In genomic region chr16:94059820-94060219, GRCm38 (mm10) we compare ENCODE assay signal across 17 mouse cellular contexts. TPM values are rescaled to one million over a fixed set of nuclear protein-coding genes. Genes with fewer than 3 reads are reported as not detected.
DNase-seq lines count a peak whose midpoint lies in the region; ATAC-seq and TF ChIP-seq lines count a peak whose summit lies in the region.
"Had no signal": no experiment of that assay in that cellular context is flagged by ENCODE, and none has a peak within 500 bp of the region (broad histone marks: within the 10 kb centered on the region; RNA-seq: fewer than 3 reads in every experiment).

No protein-coding gene starts in this region.

- no peaks in the 10 kb centered on the region; the same call in 1 of the 2 replicates for H3K9me3 ChIP-seq in heart, postnatal 0 days (replicated peaks; ENCODE audit: control insufficient read depth, low read length)
- H3K9me3 ChIP-seq in E14TG2a.4 (ENCODE audit: low read length), result no peaks in the 10 kb centered on the region
- peaks cover 4% of the 10 kb centered on the region; the same call in 1 of the 2 replicates for H3K9me3 ChIP-seq in embryonic facial prominence, embryonic 14.5 days (ENCODE audit: control insufficient read depth, low read length)
- no peaks in the 10 kb centered on the region for H3K9me3 ChIP-seq in midbrain, embryonic 15.5 days
- H3K9me3 ChIP-seq: midbrain, embryonic 12.5 days had no signal

- H3K36me3 ChIP-seq in heart, postnatal 0 days (replicated peaks; ENCODE audit: control insufficient read depth, insufficient read depth, low read length), result no peaks in the 10 kb centered on the region
- H3K36me3 ChIP-seq in E14TG2a.4 (ENCODE audit: insufficient read depth, low read length), result no peaks in the 10 kb centered on the region
- no peaks in the 10 kb centered on the region for H3K36me3 ChIP-seq in embryonic facial prominence, embryonic 14.5 days (ENCODE audit: control insufficient read depth, insufficient read depth, low read length)
- H3K36me3 ChIP-seq in midbrain, embryonic 15.5 days (replicated peaks), result no peaks in the 10 kb centered on the region
- H3K36me3 ChIP-seq: midbrain, embryonic 12.5 days had no signal

- ATAC-seq in heart, postnatal 0 days (ENCODE audit: insufficient read depth, low read depth), result peak; percentile 39
- ATAC-seq in embryonic facial prominence, embryonic 14.5 days (ENCODE audit: low read depth), result peak; percentile 66
- no peak for ATAC-seq in midbrain, embryonic 15.5 days (replicated peaks)
- ATAC-seq: forebrain, embryonic 14.5 days; inflammation-experienced regulatory T-cells, adult 6 months had no signal

- no peak overlapping the region for H3K27ac ChIP-seq in heart, postnatal 0 days (ENCODE audit: low read depth)
- H3K27ac ChIP-seq in embryonic facial prominence, embryonic 14.5 days (replicated peaks; ENCODE audit: low read depth, low read length), result no peak overlapping the region
- H3K27ac ChIP-seq in midbrain, embryonic 15.5 days, result no peak overlapping the region
- H3K27ac ChIP-seq: midbrain, embryonic 12.5 days had no signal

- no peaks in the 10 kb centered on the region for H3K4me1 ChIP-seq in heart, postnatal 0 days (ENCODE audit: control insufficient read depth, insufficient read depth)
- peaks cover 41% of the 10 kb centered on the region for H3K4me1 ChIP-seq in E14TG2a.4 (replicated peaks; ENCODE audit: low read depth, low read length)
- 0 out of 2 replicates have a peak, but pooled peaks cover 7% of the 10 kb centered on the region for H3K4me1 ChIP-seq in embryonic facial prominence, embryonic 14.5 days (ENCODE audit: control insufficient read depth, insufficient read depth, low read length)
- 0 out of 2 replicates have a peak, but pooled peaks cover 2% of the 10 kb centered on the region for H3K4me1 ChIP-seq in midbrain, embryonic 15.5 days

- DNase-seq in heart, postnatal 0 days (ENCODE audit: low spot score), result no peak
- DNase-seq in heart, adult 11 months, result no peak
- DNase-seq in embryonic facial prominence, embryonic 14.5 days (ENCODE audit: low spot score), result peak; percentile 74
- peak; percentile 20 for DNase-seq in kidney, postnatal 10 days
- DNase-seq in adrenal gland, adult 2 months, result no peak
- no peak for DNase-seq in c-Kit-positive CD71-positive TER-119-positive erythroid progenitor cells, embryonic 14.5 days (ENCODE audit: low spot score)
- DNase-seq: cerebellum, postnatal 10 days; right cerebral cortex, adult 18-20 months; thymus, postnatal 36 days had no signal

- H3K4me2 ChIP-seq in heart, postnatal 0 days (ENCODE audit: low read depth, low read length), result no peak overlapping the region
- no peak overlapping the region for H3K4me2 ChIP-seq in embryonic facial prominence, embryonic 14.5 days (ENCODE audit: low read depth, low read length)
- no peak overlapping the region for H3K4me2 ChIP-seq in midbrain, embryonic 15.5 days
- H3K4me2 ChIP-seq: heart, embryonic 11.5 days; midbrain, embryonic 12.5 days had no signal

- no peak for TF ChIP-seq CTCF in heart, postnatal 0 days (IDR thresholded peaks at IDR 0.05; ENCODE audit: low read depth)
- no peak for TF ChIP-seq CTCF in E14TG2a.4 (conservative IDR thresholded peaks at IDR 0.05; ENCODE audit: low read length)

- H3K9ac ChIP-seq in heart, postnatal 0 days (replicated peaks; ENCODE audit: low read depth, low read length), result no peak overlapping the region
- no peak overlapping the region for H3K9ac ChIP-seq in embryonic facial prominence, embryonic 14.5 days (ENCODE audit: low read depth, low read length)
- H3K9ac ChIP-seq in midbrain, embryonic 15.5 days, result no peak overlapping the region
- H3K9ac ChIP-seq: midbrain, embryonic 12.5 days had no signal

- no peak overlapping the region for H3K4me3 ChIP-seq in heart, postnatal 0 days (ENCODE audit: low read depth, low read length)
- H3K4me3 ChIP-seq in E14TG2a.4 (replicated peaks; ENCODE audit: low read length), result peak overlapping the region; percentile 32; the same call in 1 of the 2 replicates
- no peak overlapping the region for H3K4me3 ChIP-seq in embryonic facial prominence, embryonic 14.5 days (ENCODE audit: low read depth, low read length)
- H3K4me3 ChIP-seq in midbrain, embryonic 15.5 days, result no peak overlapping the region
- H3K4me3 ChIP-seq: midbrain, embryonic 12.5 days had no signal

- TF ChIP-seq EP300 in heart, postnatal 0 days (IDR thresholded peaks at IDR 0.05; ENCODE audit: low read depth), result no peak

- H3K27me3 ChIP-seq in heart, postnatal 0 days (ENCODE audit: control insufficient read depth, insufficient read depth, low read length), result no peaks in the 10 kb centered on the region
- H3K27me3 ChIP-seq in E14TG2a.4 (ENCODE audit: insufficient read depth, low read length), result no peaks in the 10 kb centered on the region
- H3K27me3 ChIP-seq in embryonic facial prominence, embryonic 14.5 days (replicated peaks; ENCODE audit: control insufficient read depth, insufficient read depth, low read length), result no peaks in the 10 kb centered on the region
- H3K27me3 ChIP-seq in midbrain, embryonic 15.5 days (replicated peaks), result no peaks in the 10 kb centered on the region
- H3K27me3 ChIP-seq: midbrain, embryonic 12.5 days had no signal

- 55% methylated on average over 9 of the region's 9 CpGs for WGBS in heart, postnatal 0 days
- WGBS in embryonic facial prominence, embryonic 14.5 days, result 16% methylated on average over 9 of the region's 9 CpGs
- WGBS in midbrain, embryonic 15.5 days, result 74% methylated on average over 9 of the region's 9 CpGs

RNA-seq across cellular contexts. Expression of gene Sim2, which starts 24.9 kb away (rescaled TPM):
- not detected in 2 replicates for total RNA-seq in heart, postnatal 0 days (2014; rRNA removed; ENCODE audit: low replicate concordance)
- polyA plus RNA-seq in heart, postnatal 0 days (2015; fragmentation: Nextera tagmentation; extraction: Ambion mirVana), result 0.03 TPM in 1 of 2 replicates, not detected in the other
- 3.3 and 3.6 TPM in 2 replicates for polyA plus RNA-seq in embryonic facial prominence, embryonic 14.5 days (2014; fragmentation: Nextera tagmentation; extraction: Ambion mirVana)
- not detected for total RNA-seq in adrenal gland, adult 2 months (2021)
- not detected in 2 replicates for polyA plus RNA-seq in adrenal gland, adult 2 months (2012; rRNA removed)
- 0.06 and 0.25 TPM in 2 replicates for polyA plus RNA-seq in midbrain, embryonic 15.5 days (2015; fragmentation: Nextera tagmentation; extraction: Ambion mirVana)
- polyA plus RNA-seq: inflammation-experienced regulatory T-cells, adult 6 months; liver, embryonic 16.5 days had no signal

RNA-seq across cellular contexts. Expression of gene Cldn14, which starts 51.2 kb away (rescaled TPM):
- total RNA-seq in heart, postnatal 0 days (2014; rRNA removed; ENCODE audit: low replicate concordance), result not detected in 2 replicates
- polyA plus RNA-seq in heart, postnatal 0 days (2015; fragmentation: Nextera tagmentation; extraction: Ambion mirVana), result not detected in 2 replicates
- polyA plus RNA-seq in embryonic facial prominence, embryonic 14.5 days (2014; fragmentation: Nextera tagmentation; extraction: Ambion mirVana), result 0.14 and 0.26 TPM in 2 replicates
- not detected for total RNA-seq in adrenal gland, adult 2 months (2021)
- polyA plus RNA-seq in adrenal gland, adult 2 months (2012; rRNA removed), result 0.08 TPM in 1 of 2 replicates, not detected in the other
- polyA plus RNA-seq in midbrain, embryonic 15.5 days (2015; fragmentation: Nextera tagmentation; extraction: Ambion mirVana), result not detected in 2 replicates
- polyA plus RNA-seq: forebrain, embryonic 14.5 days; inflammation-experienced regulatory T-cells, adult 6 months; midbrain, embryonic 12.5 days; neural tube, embryonic 14.5 days had no signal

Comparison
In these comparisons a context has a peak if more than half of its experiments do, and no peak if none do; other contexts are left out.
1. DNase-seq: peak in embryonic facial prominence, embryonic 14.5 days (single experiment) and kidney, postnatal 10 days (single experiment); none in heart, postnatal 0 days (single experiment), heart, adult 11 months (single experiment), adrenal gland, adult 2 months (single experiment) and c-Kit-positive CD71-positive TER-119-positive erythroid progenitor cells, embryonic 14.5 days (single experiment).